Comparison of ENCODE assay signal across 8 mouse cellular contexts in genomic region chr1:131493966-131494898, GRCm38 (mm10). TPM values are rescaled to one million over a fixed set of nuclear protein-coding genes. Genes with fewer than 3 reads are reported as not detected.
A peak's percentile ranks its signal among the peaks of the same experiment; 100 is the strongest.
DNase-seq lines count a peak whose midpoint lies in the region.

No protein-coding gene starts in this region.

- DNase-seq in frontal cortex, postnatal 36 days (ENCODE audit: low spot score in 2 of 2) = peak; percentile 37
- DNase-seq in frontal cortex, postnatal 25 days (ENCODE audit: low spot score in 2 of 2) = no peak
- peak; percentile 34 to 43 for DNase-seq in left cerebral cortex, adult 18-20 months (ENCODE audit: low spot score in 2 of 2)
- no peak for DNase-seq in left cerebral cortex, adult 11 months (ENCODE audit: low spot score)
- DNase-seq in MN1 (ENCODE audit: low spot score) = peak; percentile 30
- DNase-seq in cerebellum, adult 9-11 months = peak; percentile 30
- DNase-seq in spleen, postnatal 14 days (ENCODE audit: low spot score in 2 of 2) = no peak
- no peak for DNase-seq in urinary bladder, postnatal 4 days (ENCODE audit: low spot score in 2 of 2)

RNA-seq across cellular contexts. Expression of gene Srgap2, which starts 32.9 kb away (rescaled TPM):
- 10 to 100 TPM; 69.4 to 77.0 TPM for total RNA-seq in left cerebral cortex, adult 18-20 months (2021)

RNA-seq across cellular contexts. Expression of gene Fam72a, which starts 33.5 kb away (rescaled TPM):
- 1 to 10 TPM; 1.1 TPM for total RNA-seq in left cerebral cortex, adult 18-20 months (2021)

Comparison
In these comparisons a context has a peak if more than half of its experiments do, and no peak if none do; other contexts are left out.
1. DNase-seq: peak in frontal cortex, postnatal 36 days (2 of 2), left cerebral cortex, adult 18-20 months (2 of 2), MN1 (single experiment) and cerebellum, adult 9-11 months (single experiment); none in frontal cortex, postnatal 25 days (0 of 2), left cerebral cortex, adult 11 months (single experiment), spleen, postnatal 14 days (0 of 2) and urinary bladder, postnatal 4 days (0 of 2).